Mouse (Mus musculus) testis, adult 2 months (tissue): ENCODE data around the gene Slc39a11.

Experiments
- CTCF ChIP-seq: fragments of 200-500 bp; IDR thresholded peaks from 2 replicates; pipeline ENCODE4 v1.5.1; 2012; ENCODE audit warnings: low read depth, mild to moderate bottlenecking, inconsistent platforms, low read length, moderate library complexity; ENCODE audit not compliant: control insufficient read depth, insufficient read depth, insufficient replicate concordance
- POLR2A ChIP-seq: fragments of 200-500 bp; IDR thresholded peaks from 2 replicates; pipeline ENCODE4 v1.6.1; 2012; ENCODE audit warnings: low read depth, mild to moderate bottlenecking, inconsistent platforms, low read length, moderate library complexity; ENCODE audit not compliant: control insufficient read depth

DNA sequence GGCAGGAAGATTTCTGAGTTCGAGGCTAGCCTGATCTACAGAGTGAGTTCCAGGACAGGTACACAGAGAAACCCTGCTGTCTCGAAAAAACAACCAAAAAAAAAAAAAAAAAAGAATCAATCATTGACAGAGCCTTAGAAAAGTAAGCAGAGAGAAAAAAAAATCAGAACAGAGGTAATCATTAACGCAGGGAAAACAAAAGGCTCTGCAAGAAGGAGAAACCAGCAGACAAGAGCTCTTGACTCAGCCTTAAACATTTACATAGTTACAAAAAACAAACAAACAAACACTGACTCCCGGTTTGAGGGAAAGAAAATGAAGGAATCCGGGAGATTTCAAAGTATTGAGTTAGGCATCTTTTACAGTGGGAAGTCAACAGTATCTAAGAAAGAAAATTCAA, 40.3 kb downstream of the Slc39a11 start:
- TF ChIP-seq CTCF (no peak), POLR2A (no peak)
